Mouse (Mus musculus): ENCODE measurements around the gene Rgs16.
"Not testable (repeated sequence)": the region's sequence is repeated elsewhere in the genome, so short reads cannot be mapped to it uniquely, and the experiment has no call there.

The Rgs16 gene

DNA sequence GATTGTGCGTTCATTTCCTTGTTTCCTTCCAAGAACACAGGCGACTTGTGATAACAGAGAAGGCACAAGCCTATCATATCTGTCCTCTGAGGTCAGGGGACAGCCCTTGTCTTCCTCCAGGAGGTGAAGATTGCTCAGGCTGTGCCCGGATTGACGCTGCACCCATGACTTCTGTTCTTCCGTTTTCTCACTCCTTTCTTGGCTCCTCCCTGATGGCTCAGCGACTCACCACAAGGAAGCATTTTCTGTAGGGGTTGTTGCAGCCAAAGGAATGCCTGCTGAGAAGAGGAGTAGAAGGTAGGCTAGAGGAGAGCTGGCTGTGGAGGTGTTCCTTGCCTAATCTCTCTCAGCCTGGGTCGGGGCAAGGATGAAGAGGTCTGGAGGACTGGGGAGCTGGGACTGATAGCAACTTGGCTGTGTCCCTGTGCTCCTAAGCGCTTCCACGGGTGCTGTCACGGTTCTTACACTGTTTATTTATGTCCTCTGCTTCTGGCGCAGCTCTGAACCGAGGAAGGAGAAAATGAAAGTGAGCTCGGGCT is 11.7 kb downstream of the Rgs16 start:
- peak in 1 of 2 experiments; percentile 35 for DNase-seq (ENCODE audit: low spot score in 2 of 2)

DNA sequence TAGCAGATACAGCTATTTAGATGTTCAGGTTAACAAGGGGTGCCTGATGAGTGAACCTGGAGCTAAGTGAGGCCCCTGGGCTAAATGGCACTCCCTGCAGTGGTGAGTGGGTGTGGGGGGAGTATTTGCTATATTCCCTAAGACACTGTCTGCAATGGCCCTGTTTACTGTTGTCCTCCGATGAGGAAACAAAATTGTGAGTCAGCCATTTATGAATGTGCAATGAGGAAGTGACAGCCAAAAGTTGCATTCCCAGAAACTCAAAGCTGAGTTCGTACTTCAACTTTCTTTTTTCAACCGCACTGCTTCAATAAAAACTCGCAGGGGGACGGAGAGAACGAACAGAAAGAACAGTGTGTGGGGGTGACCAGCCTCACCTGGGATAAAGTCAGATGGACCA is 12.4 kb downstream of the Rgs16 start:
- DNase-seq (ENCODE audit: low spot score in 2 of 2): no peak

DNA sequence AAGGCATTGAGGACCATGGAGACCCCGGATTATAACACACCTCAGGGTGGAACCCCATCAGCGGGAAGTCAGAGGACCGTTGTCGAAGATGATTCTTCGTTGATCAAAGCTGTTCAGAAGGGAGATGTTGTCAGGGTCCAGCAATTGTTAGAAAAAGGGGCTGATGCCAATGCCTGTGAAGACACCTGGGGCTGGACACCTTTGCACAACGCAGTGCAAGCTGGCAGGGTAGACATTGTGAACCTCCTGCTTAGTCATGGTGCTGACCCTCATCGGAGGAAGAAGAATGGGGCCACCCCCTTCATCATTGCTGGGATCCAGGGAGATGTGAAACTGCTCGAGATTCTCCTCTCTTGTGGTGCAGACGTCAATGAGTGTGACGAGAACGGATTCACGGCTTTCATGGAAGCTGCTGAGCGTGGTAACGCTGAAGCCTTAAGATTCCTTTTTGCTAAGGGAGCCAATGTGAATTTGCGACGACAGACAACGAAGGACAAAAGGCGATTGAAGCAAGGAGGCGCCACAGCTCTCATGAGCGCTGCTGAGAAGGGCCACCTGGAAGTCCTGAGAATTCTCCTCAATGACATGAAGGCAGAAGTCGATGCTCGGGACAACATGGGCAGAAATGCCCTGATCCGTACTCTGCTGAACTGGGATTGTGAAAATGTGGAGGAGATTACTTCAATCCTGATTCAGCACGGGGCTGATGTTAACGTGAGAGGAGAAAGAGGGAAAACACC is 13.7 kb downstream of the Rgs16 start:
- DNase-seq (ENCODE audit: low spot score in 2 of 2): no peak

DNA sequence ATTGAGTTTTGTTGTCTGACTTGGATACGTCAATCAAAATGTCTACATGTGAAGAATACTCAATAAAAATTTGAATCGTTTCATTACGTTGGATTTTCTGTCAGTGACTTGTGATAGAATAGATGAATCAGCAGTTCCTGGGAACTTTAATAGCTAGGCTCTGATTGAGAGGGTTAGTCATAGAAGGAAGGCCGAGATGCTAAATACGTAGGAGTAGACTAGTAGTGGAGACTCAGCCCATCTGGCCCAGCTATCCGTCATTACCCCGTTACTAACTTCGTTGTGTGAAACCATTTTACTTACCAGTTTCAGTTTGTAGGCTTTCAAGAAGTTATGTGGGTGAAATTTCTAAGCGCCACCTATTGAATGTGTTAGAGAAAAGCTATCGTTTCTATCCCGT is 24.0 kb downstream of the Rgs16 start:
- DNase-seq (ENCODE audit: low spot score in 2 of 2): no peak

DNA sequence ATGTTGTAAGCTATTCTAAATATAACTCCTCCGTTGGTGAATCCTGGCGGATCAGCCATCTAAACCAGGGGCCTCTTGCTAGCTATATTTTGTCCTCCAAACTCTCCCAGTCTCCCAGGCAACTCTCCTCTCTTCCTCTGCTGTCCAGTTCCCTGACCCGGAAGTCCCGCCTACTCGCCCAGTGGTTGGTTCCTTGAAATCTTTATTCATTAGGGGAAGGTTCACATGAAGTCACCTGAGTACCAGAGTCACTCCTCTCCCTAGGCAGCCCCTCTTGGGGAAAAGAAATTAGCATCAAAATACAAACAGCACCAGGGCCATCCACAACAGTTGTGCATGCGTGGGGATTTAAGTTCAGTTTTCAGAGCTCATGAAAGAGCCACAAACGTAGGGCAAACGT is 26.1 kb downstream of the Rgs16 start:
- DNase-seq (ENCODE audit: low spot score in 2 of 2): no peak

DNA sequence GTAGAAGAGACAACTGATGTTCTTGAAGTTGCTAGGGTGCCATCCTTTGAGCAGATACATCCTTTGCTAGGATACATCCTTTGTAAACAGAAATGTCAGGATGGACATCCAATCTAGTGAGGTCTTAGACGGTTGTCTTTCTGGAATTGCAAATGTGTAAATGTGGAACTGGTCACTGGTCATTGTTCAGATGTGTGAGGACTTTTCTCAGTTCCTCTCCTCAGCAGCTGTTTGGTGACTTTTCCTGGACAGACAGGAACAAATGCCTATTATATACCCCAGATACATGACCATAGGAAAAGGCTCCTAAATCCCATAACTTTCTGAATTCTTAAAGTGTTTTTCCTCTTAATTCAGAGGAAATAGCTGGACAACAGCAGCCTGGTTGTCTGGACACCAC is 27.1 kb downstream of the Rgs16 start:
- no peak for DNase-seq (ENCODE audit: low spot score in 2 of 2)

DNA sequence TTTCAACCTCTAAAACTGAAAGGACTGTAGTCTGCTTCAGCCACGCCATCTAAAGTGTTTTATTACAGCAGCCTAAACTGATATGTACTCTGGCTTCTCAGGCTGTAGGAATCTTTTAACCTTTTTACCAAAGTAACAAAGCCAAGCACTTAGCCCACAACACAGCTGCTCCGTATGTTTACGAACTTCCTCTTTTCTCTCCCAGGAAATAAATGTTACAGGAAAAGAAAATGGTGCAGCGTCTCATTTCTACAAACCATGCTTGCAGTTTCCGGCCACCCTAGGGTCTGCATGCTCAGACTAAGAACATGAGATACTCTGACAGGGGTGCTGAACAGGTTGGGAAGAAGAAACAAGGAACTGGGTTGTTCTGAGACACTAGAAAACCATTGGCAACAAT is 28.3 kb downstream of the Rgs16 start:
- DNase-seq (ENCODE audit: low spot score in 2 of 2): no peak

DNA sequence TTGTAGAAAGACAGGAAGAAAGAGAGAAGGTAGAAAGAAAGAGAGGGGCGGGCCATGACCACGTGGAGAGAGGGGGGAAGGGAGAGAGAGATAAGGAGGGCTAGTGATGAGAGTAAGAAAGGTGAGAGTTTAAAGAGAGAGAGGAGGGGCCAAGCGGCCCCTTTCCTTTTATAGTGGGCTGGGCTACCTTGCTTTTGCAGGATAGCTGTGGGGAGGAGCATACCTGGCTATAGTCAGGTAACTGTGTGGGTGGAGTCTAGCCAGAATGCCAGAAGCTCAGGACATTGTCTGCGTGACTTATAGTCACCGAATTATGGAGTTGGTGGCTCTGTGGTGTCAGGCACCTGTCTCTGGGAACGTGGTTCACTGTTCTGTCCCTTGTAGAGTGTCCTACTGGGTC is 29.4 kb downstream of the Rgs16 start:
- DNase-seq (ENCODE audit: low spot score in 2 of 2): not testable (repeated sequence)

DNA sequence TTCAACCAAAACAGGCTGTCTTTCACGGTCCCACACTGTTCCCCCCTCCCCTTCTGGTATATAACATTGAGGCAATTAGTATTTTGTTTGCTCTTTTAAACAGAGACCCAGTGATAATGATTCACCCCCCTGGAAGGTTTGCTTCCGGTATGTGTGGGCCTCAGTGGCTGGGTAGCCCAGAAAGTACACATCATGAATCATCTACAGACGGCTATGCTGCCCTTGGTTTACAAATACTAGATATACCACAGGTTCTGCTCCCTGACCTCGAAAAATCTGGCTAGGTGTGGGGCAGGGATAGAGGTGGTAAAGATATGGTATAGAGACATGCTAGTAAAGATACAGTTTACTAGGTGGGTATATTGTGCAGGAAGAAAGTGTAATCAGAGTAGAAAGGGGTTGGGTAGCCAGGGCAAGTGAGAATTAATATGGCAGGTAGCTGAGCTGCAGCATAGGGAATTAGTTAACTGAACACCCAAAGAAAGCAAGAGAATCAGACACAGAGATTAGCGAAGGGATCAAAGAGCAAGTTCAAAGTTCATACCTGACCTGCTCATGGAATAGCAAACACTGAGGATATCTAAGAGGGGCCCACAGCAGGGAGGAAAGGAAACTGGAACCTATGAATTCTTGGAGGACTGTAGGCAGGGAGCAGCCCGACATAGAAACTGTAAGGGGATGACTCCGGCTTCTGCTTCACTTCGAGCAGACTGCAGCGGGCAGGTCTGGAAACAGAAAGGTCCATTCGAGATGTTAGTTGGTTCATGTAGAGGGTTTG is 30.0 kb downstream of the Rgs16 start:
- DNase-seq (ENCODE audit: low spot score in 2 of 2): no peak

DNA sequence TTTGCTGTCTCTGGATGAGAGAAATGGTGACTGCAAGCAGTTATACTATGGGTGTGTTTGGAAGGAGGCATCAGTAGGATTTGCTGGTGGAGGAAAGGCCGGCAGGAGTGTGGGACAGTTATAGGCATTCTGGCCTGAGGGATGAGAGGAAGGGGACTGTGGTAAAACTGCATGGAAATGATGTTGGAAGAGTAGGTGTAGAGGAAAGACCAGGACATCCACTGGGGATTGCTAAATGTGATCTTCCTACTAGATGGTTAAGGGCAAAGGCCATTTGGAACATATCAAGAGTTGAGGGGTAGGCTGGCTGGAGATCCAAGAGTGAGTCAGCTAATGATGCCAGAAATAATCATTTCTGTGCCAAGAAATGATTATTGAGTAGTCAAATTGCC is 30.6 kb downstream of the Rgs16 start:
- no peak for DNase-seq (ENCODE audit: low spot score in 2 of 2)

DNA sequence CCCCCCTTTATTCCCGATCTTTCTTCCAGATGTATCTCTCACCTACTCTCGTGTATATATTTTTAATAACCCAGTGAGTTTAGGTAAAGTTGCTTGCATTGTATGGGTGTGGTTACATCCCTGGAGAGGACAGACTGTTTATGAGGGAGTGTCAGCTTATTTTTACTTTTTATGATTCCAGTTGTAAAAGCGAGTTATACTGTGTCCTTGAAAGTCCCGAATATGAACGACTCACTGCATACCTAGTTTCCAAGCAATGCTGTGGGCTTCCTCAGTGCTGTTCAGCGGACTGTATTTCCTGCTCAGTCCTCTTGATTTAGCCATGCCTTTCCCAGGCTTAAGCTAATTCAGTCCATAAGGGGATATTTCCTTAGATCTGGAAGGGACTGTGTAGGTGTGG is 35.0 kb downstream of the Rgs16 start:
- DNase-seq (ENCODE audit: low spot score in 2 of 2): no peak

DNA sequence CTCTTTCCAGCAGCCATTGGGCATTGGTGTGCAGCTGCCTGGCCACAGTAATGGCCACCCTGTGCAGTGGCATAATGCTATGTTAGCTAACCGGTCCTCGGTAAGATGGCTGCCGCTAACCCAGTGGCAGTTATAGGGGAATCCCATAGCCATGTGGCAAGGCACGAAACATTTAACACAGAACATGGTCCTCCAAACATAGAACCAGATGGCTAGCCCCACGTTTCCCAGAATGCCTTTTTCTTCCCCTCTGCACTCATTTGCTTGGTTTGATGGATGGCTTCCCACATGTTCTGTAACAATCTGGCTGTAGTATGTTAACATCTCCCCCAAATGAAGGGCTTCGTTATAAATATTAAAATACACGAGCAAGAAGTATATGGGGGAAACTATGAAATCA is 36.1 kb downstream of the Rgs16 start:
- DNase-seq (ENCODE audit: low spot score in 2 of 2): no peak

DNA sequence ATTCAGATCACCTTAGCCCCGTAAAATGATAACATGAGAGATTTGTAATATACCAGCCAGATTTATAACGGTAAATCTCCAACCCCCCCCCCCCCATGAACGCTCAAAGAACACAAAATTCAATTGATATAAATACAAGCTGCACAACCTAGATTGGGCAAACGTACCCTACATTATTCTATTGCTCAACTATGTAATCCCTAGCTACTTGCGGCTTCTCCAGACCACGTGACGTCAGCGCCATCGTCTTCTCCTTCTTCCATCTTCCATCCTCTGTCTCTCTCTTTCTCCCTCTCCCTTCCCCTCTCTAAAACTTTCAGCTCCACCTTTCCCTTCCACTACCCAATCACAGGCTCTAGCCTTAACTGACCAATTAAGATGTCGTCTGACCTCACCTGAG is 38.1 kb downstream of the Rgs16 start:
- no peak for DNase-seq (ENCODE audit: low spot score in 2 of 2)

DNA sequence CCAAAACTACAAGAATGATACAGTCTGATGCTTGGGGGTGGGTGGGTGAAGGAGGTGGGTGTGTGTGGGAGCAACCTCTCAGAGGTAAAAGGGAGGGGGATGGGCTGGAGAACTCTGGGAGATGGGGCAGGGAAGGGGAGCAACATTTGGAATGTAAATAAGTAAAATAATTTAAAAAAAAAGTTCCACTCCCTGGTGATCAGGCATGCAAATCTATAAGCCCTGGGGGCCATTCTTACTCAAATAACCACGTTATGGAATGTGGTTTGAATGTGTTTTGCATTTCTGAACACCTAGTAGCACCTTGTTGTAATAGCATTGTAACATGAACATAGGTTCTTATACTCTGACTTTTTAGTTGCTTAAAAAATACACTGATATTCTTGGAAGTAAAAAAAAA is 43.2 kb downstream of the Rgs16 start:
- DNase-seq (ENCODE audit: low spot score in 2 of 2): no peak

DNA sequence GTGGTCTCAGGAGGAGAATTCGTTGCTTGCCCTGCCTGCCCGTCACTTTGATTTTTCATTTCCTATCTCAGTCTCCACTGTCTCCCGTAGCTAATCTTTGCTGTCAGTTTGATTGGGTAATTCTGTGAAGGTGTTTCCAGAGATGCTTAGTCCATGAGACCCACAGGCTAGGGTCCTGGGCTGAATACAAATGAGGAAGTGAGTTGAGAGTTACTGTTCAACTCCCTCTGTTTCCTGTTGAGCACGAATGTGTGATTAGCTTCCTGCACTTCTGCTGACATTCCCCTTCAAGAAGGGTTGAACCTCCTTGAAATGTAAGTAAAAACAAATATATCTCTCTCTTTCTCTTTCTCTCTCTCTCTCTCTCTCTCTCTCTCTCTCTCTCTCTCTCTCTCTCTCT is 45.5 kb downstream of the Rgs16 start:
- no peak for DNase-seq (ENCODE audit: low spot score in 2 of 2)

DNA sequence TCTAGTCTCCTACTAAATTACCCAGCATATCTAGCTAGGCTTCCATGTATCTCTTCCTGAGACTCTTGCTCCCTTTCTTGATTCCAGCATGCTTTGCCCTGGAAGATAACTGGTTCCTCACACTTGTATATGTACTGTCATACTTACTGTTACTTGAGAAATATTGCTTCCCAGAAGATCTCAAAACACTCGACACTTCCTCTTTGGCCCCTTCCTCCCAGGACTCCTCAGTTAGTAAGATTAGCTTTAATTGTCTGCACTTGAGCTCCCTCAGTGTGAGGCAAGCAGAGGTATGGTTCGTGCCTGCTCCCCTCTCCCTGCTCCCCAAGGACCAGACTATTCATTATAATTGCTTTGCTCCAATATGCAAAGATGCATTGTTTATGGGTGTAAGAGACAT is 50.6 kb downstream of the Rgs16 start:
- DNase-seq (ENCODE audit: low spot score in 2 of 2): no peak

DNA sequence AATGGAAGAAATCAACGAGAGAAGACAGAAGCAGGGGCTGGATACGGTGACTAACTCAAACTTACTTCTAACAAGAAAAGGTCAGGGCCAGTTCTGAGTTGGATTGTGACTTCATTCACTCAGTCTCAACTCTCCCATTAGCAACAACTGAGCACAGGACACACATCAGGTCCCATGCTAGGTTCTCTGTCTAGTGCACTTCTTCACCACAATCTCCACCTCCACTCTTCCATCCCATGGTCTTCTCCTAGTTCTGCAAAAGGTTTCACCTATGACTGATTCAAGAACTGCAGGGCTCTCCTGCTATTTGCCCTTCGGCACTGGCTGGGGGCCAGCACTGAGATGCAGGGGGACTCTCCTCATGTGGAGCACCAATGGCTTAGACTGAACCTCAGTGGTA is 54.1 kb downstream of the Rgs16 start:
- no peak for DNase-seq (ENCODE audit: low spot score in 2 of 2)

All from spleen, postnatal 14 days (tissue).